Mouse (Mus musculus): ENCODE measurements around the gene Hist1h2ag.
"Not testable (repeated sequence)": the region's sequence is repeated elsewhere in the genome, so short reads cannot be mapped to it uniquely, and the experiment has no call there.

Gene Hist1h2ag

GRCm38 (mm10) chr13:22042568-22043502 is at the start of gene Hist1h2ag, which contains the start of gene Hist1h2bj:
Hist1h2ag (minus strand) TSS chr13:22042944.
Hist1h2bj (plus strand) TSS chr13:22043214.
- DNase-seq = peak; percentile 95

GRCm38 (mm10) chr13:22084140-22084539 is 41.4 kb upstream of the Hist1h2ag start, which contains the start of gene Vmn1r188:
Vmn1r188 (plus strand) TSS chr13:22084440.
- not testable (repeated sequence) for DNase-seq

- no peak for DNase-seq
Observed at GRCm38 (mm10) chr13:22063468-22063867, 20.7 kb upstream of the Hist1h2ag start.

GRCm38 (mm10) chr13:22061422-22061821 is 18.7 kb upstream of the Hist1h2ag start:
- DNase-seq = no peak

GRCm38 (mm10) chr13:22053754-22054153 is 11.0 kb upstream of the Hist1h2ag start:
- DNase-seq = no peak

- DNase-seq = no peak
Observed at GRCm38 (mm10) chr13:22051523-22051859, 8.7 kb upstream of the Hist1h2ag start.

- peak; percentile 91 for DNase-seq
Observed at GRCm38 (mm10) chr13:22050591-22051522, 8.1 kb upstream of the Hist1h2ag start.

GRCm38 (mm10) chr13:22049737-22050440 is 7.1 kb upstream of the Hist1h2ag start:
- no peak for DNase-seq

GRCm38 (mm10) chr13:22049041-22049440 is 6.3 kb upstream of the Hist1h2ag start:
- no peak for DNase-seq

- DNase-seq = no peak
Observed at GRCm38 (mm10) chr13:22045311-22045710, 2.6 kb upstream of the Hist1h2ag start.

GRCm38 (mm10) chr13:22044432-22045155 is 1.9 kb upstream of the Hist1h2ag start:
- DNase-seq = no peak

- peak; percentile 28 for DNase-seq
Observed at GRCm38 (mm10) chr13:22043503-22044431, 1.0 kb upstream of the Hist1h2ag start.

- DNase-seq = no peak
Observed at GRCm38 (mm10) chr13:22041651-22042567, 835 bp downstream of the Hist1h2ag start.

GRCm38 (mm10) chr13:22041142-22041536 is 1.6 kb downstream of the Hist1h2ag start, which contains the start of gene Hist1h4i:
Hist1h4i (minus strand) TSS chr13:22041362.
- peak; percentile 95 for DNase-seq

- no peak for DNase-seq
Observed at GRCm38 (mm10) chr13:22040464-22041141, 2.1 kb downstream of the Hist1h2ag start.

GRCm38 (mm10) chr13:22039951-22040463 is 2.7 kb downstream of the Hist1h2ag start:
- DNase-seq = no peak

GRCm38 (mm10) chr13:22039364-22039763 is 3.4 kb downstream of the Hist1h2ag start:
- DNase-seq = no peak

GRCm38 (mm10) chr13:22037415-22037814 is 5.3 kb downstream of the Hist1h2ag start:
- no peak for DNase-seq

GRCm38 (mm10) chr13:22036986-22037385 is 5.8 kb downstream of the Hist1h2ag start:
- no peak for DNase-seq
